Mouse (Mus musculus): ENCODE data around the gene Mapk3. TPM values are rescaled to one million over a fixed set of nuclear protein-coding genes. Genes with fewer than 3 reads are reported as not detected.
A peak's percentile ranks its signal among the peaks of the same experiment; 100 is the strongest.

Gene Mapk3
- polyA plus RNA-seq, 1 experiment from 2014 or later: 56.7 TPM

DNA sequence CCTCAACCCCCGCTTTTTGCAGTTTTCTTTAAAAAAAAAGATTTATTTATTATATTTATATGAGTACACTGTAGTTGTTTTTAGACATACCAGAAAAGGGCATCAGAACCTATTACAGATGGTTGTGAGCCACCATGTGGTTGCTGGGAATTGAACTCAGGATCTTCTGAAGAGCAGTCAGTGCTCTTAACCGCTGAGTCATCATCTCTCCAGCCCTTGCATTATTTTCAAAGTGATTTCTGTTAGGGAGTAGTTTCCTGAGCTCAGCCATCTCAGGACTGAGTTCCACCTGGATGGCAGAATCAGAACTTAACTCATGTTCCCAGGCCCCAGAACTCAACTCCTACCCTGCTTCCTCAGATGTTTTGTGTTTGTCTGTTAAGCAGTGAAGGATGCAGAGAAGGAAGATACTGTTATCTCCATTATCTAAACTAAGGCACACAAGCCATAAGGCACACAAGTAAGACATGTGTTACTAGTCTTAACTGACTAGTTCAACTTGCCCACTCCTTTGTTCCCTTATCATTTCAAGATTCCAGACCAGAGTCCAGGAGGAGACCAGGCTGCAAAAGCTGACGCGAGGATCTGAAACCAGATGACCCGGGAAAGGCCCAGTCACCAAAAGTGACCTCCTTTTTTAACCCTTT, 50.4 kb downstream of the Mapk3 start:
- no peak overlapping the region for H3K27ac ChIP-seq
- H3K9me3 ChIP-seq: no peaks in the 10 kb centered on the region
- peak overlapping the region; percentile 89; the same call in 1 of the 2 replicates for H3K9ac ChIP-seq
- H3K27me3 ChIP-seq: no peaks in the 10 kb centered on the region; the same call in 1 of the 2 replicates
- peaks cover 11% of the 10 kb centered on the region; the same call in 1 of the 2 replicates for H3K36me3 ChIP-seq
- 46% methylated on average over 5 of the region's 5 CpGs for WGBS
- no peak for ATAC-seq (ENCODE audit: insufficient number of reproducible peaks, insufficient read depth, low FRiP score, low TSS enrichment, low read depth)
- peak overlapping the region; percentile 76 for H3K4me3 ChIP-seq
- peaks cover 25% of the 10 kb centered on the region for H3K4me1 ChIP-seq
- H3K4me2 ChIP-seq: peak overlapping the region; percentile 91

Other genes with a start within 250 kb of the Mapk3 start
- gene Eif3c, start 193.2 kb upstream of the Mapk3 start, polyA plus RNA-seq (2015; fragmentation: Nextera tagmentation; extraction: Ambion mirVana): 199 and 205 TPM in 2 replicates
- 0.59 and 0.65 TPM in 2 replicates for gene Apobr, start 174.7 kb upstream of the Mapk3 start, polyA plus RNA-seq (2015; fragmentation: Nextera tagmentation; extraction: Ambion mirVana)
- gene Cln3, start 173.8 kb upstream of the Mapk3 start, polyA plus RNA-seq (2015; fragmentation: Nextera tagmentation; extraction: Ambion mirVana): 34.0 and 37.9 TPM in 2 replicates
- not detected in 2 replicates for gene Il27, start 164.7 kb upstream of the Mapk3 start, polyA plus RNA-seq (2015; fragmentation: Nextera tagmentation; extraction: Ambion mirVana)
- gene Nupr1, start 128.7 kb upstream of the Mapk3 start, polyA plus RNA-seq (2015; fragmentation: Nextera tagmentation; extraction: Ambion mirVana): 5.5 and 6.1 TPM in 2 replicates
- 48.9 and 62.9 TPM in 2 replicates for gene Sgf29, start 110.3 kb upstream of the Mapk3 start, polyA plus RNA-seq (2015; fragmentation: Nextera tagmentation; extraction: Ambion mirVana)
- gene Sult1a1, start 83.2 kb upstream of the Mapk3 start, polyA plus RNA-seq (2015; fragmentation: Nextera tagmentation; extraction: Ambion mirVana): 4.3 and 4.4 TPM in 2 replicates
- 105 and 139 TPM in 2 replicates for gene Bola2, start 64.2 kb upstream of the Mapk3 start, polyA plus RNA-seq (2015; fragmentation: Nextera tagmentation; extraction: Ambion mirVana)
- gene Slx1b, start 63.8 kb upstream of the Mapk3 start, polyA plus RNA-seq (2015; fragmentation: Nextera tagmentation; extraction: Ambion mirVana): 14.0 and 15.0 TPM in 2 replicates
- 33.3 and 35.8 TPM in 2 replicates for gene Coro1a, start 51.8 kb upstream of the Mapk3 start, polyA plus RNA-seq (2015; fragmentation: Nextera tagmentation; extraction: Ambion mirVana)
- 1.6 and 3.1 TPM in 2 replicates for gene Gdpd3, start 6.7 kb downstream of the Mapk3 start, polyA plus RNA-seq (2015; fragmentation: Nextera tagmentation; extraction: Ambion mirVana)
- gene Ypel3, start 17.4 kb downstream of the Mapk3 start, polyA plus RNA-seq (2015; fragmentation: Nextera tagmentation; extraction: Ambion mirVana): 104 and 112 TPM in 2 replicates
- gene Tbx6, start 21.9 kb downstream of the Mapk3 start, polyA plus RNA-seq (2015; fragmentation: Nextera tagmentation; extraction: Ambion mirVana): 0.27 and 0.59 TPM in 2 replicates
- 300 and 311 TPM in 2 replicates for gene Ppp4c, start 32.9 kb downstream of the Mapk3 start, polyA plus RNA-seq (2015; fragmentation: Nextera tagmentation; extraction: Ambion mirVana)
- gene Fam57b, start 38.1 kb downstream of the Mapk3 start, polyA plus RNA-seq (2015; fragmentation: Nextera tagmentation; extraction: Ambion mirVana): 0.45 and 0.70 TPM in 2 replicates
- gene 4930451I11Rik, start 72.0 kb downstream of the Mapk3 start, polyA plus RNA-seq (2015; fragmentation: Nextera tagmentation; extraction: Ambion mirVana): not detected in 2 replicates
- gene Doc2a, start 87.8 kb downstream of the Mapk3 start, polyA plus RNA-seq (2015; fragmentation: Nextera tagmentation; extraction: Ambion mirVana): 1.6 and 1.9 TPM in 2 replicates
- 37.5 and 43.0 TPM in 2 replicates for gene Hirip3, start 102.4 kb downstream of the Mapk3 start, polyA plus RNA-seq (2015; fragmentation: Nextera tagmentation; extraction: Ambion mirVana)
- gene Ino80e, start 102.8 kb downstream of the Mapk3 start, polyA plus RNA-seq (2015; fragmentation: Nextera tagmentation; extraction: Ambion mirVana): 84.1 and 108 TPM in 2 replicates
- gene Taok2, start 125.1 kb downstream of the Mapk3 start, polyA plus RNA-seq (2015; fragmentation: Nextera tagmentation; extraction: Ambion mirVana): 53.4 and 53.6 TPM in 2 replicates
- gene Tmem219, start 163.3 kb downstream of the Mapk3 start, polyA plus RNA-seq (2015; fragmentation: Nextera tagmentation; extraction: Ambion mirVana): 28.3 and 28.6 TPM in 2 replicates
- 17.8 and 19.8 TPM in 2 replicates for gene Kctd13, start 169.3 kb downstream of the Mapk3 start, polyA plus RNA-seq (2015; fragmentation: Nextera tagmentation; extraction: Ambion mirVana)
- gene Asphd1, start 190.0 kb downstream of the Mapk3 start, polyA plus RNA-seq (2015; fragmentation: Nextera tagmentation; extraction: Ambion mirVana): 0.13 and 0.25 TPM in 2 replicates
- 0.76 and 0.77 TPM in 2 replicates for gene Sez6l2, start 191.0 kb downstream of the Mapk3 start, polyA plus RNA-seq (2015; fragmentation: Nextera tagmentation; extraction: Ambion mirVana)
- 95.8 and 97.0 TPM in 2 replicates for gene Cdipt, start 216.3 kb downstream of the Mapk3 start, polyA plus RNA-seq (2015; fragmentation: Nextera tagmentation; extraction: Ambion mirVana)
- gene Cdiptos, start 216.5 kb downstream of the Mapk3 start, polyA plus RNA-seq (2015; fragmentation: Nextera tagmentation; extraction: Ambion mirVana): 1.3 and 1.7 TPM in 2 replicates

Measured in embryonic facial prominence, embryonic 13.5 days (tissue).